Mouse (Mus musculus) small intestine, adult 2 months (tissue): ENCODE measurements around the gene Jag2.

Experiments used
- CTCF ChIP-seq: fragments of 200-500 bp; IDR thresholded peaks from 2 replicates; pipeline ENCODE4 v1.5.1; 2012; ENCODE audit warnings: low read depth, mild to moderate bottlenecking, control low read depth, inconsistent platforms, low read length, moderate library complexity, mixed read lengths; ENCODE audit not compliant: insufficient replicate concordance, insufficient read length; ENCODE audit errors: extremely low read depth
- POLR2A ChIP-seq: fragments of 200-500 bp; IDR thresholded peaks from 2 replicates; pipeline ENCODE4 v1.6.1; 2012; ENCODE audit warnings: low read depth, mild to moderate bottlenecking, control low read depth, inconsistent platforms, low read length, moderate library complexity

GRCm38 (mm10) chr12:112911701-112912100 is 17.9 kb downstream of the Jag2 start:
- no peak for TF ChIP-seq POLR2A
- TF ChIP-seq CTCF, result no peak
